Mouse (Mus musculus): ENCODE data around the gene Gm49387. TPM values are rescaled to one million over a fixed set of nuclear protein-coding genes. Genes with fewer than 3 reads are reported as not detected.

Gene Gm49387
- not detected for polyA plus RNA-seq (2017; shearing (Covaris generic))

GRCm38 (mm10) chr14:31640346-31640889 lies at the start of gene Gm49387:
Gm49387 (minus strand) TSS chr14:31640878.

DNA sequence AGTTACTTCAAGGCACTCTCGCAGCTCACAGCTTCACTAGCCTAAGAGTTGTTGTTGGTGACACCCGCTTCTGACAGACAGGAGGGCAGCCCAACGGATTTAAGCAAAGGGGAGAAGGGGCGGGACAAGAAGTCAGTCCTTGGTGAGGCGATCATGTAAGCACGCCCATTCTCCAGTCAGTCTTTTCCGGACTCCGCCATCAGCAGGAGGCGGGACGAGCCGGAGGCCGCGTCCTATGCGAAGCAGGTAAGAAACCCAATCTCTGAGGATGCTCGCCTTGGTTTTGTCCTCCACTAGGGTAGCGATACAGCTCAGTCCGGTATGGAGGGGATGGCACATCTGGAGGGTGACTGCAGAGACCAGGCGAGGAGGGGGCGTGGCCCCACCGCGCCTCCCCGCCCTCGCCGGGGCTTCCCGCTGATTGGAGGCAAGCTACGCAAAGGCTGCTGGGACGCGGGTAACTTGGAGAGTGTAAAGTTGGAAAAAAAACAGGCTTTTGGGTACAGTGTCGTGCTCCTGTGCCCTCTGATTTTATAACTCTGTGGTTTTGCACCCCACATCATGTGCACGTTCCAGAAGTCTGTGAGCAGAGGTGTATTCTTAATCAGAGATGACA lies 320 bp upstream of the Gm49387 start, which contains the start of the genes Btd and Hacl1:
TSS of gene Btd (plus strand) at position 139 of the 616 bp plus-strand sequence.
TSS of gene Hacl1 (minus strand) at position 397 of the 616 bp plus-strand sequence.

GRCm38 (mm10) chr14:31591243-31591642 lies 49.4 kb downstream of the Gm49387 start, which contains the start of gene Colq:
Colq (minus strand) TSS chr14:31591343.

Other genes with a start within 250 kb of the Gm49387 start
- 40.5 TPM for gene Sh3bp5, start 204.8 kb downstream of the Gm49387 start, polyA plus RNA-seq (2017; shearing (Covaris generic))
- 38.0 TPM for gene Eaf1, start 146.5 kb downstream of the Gm49387 start, polyA plus RNA-seq (2017; shearing (Covaris generic))
- 77.1 TPM for gene Mettl6, start 145.8 kb downstream of the Gm49387 start, polyA plus RNA-seq (2017; shearing (Covaris generic))
- gene Colq, start 49.5 kb downstream of the Gm49387 start, polyA plus RNA-seq (2017; shearing (Covaris generic)) = 10.0 TPM
- 29.7 TPM for gene Btd, start 150 bp upstream of the Gm49387 start, polyA plus RNA-seq (2017; shearing (Covaris generic))
- 36.1 TPM for gene Hacl1, start 408 bp upstream of the Gm49387 start, polyA plus RNA-seq (2017; shearing (Covaris generic))
- gene Ankrd28, start 189.8 kb upstream of the Gm49387 start, polyA plus RNA-seq (2017; shearing (Covaris generic)) = 15.4 TPM